Mouse (Mus musculus) hindbrain, embryonic 12.5 days (tissue): Measurements from ENCODE around the gene St3gal4. TPM values are rescaled to one million over a fixed set of nuclear protein-coding genes. Genes with fewer than 3 reads are reported as not detected.
"Not testable (repeated sequence)": the region's sequence is repeated elsewhere in the genome, so short reads cannot be mapped to it uniquely, and the experiment has no call there.

Experiments used
- ATAC-seq: fragments of 200-750 bp; cut with Nextera tagmentation; 2 replicates; pipeline ENCODE4 v1.8.0; 2017; ENCODE audit warnings: moderate TSS enrichment; ENCODE audit not compliant: low FRiP score
- H3K27ac ChIP-seq: fragments of 300-500 bp; sonication (generic); 2 replicates; pipeline ENCODE4 v1.5.1; 2016; ENCODE audit warnings: mild to moderate bottlenecking
- H3K27me3 ChIP-seq: fragments of 300-500 bp; sonication (generic); 2 replicates; pipeline ENCODE4 v1.6.1; 2016; ENCODE audit warnings: mild to moderate bottlenecking
- H3K36me3 ChIP-seq: fragments of 300-500 bp; sonication (generic); 2 replicates; pipeline ENCODE4 v1.6.1; 2016; ENCODE audit warnings: mild to moderate bottlenecking
- H3K4me1 ChIP-seq: fragments of 300-500 bp; sonication (generic); 2 replicates; pipeline ENCODE4 v1.6.1; 2016
- H3K4me2 ChIP-seq: fragments of 300-500 bp; sonication (generic); replicated peaks from 2 replicates; pipeline ENCODE4 v1.6.1; 2016; ENCODE audit warnings: mild to moderate bottlenecking
- H3K4me3 ChIP-seq: fragments of 300-500 bp; sonication (generic); 2 replicates; pipeline ENCODE4 v1.5.1; 2016; ENCODE audit warnings: mild to moderate bottlenecking
- H3K9ac ChIP-seq: fragments of 300-500 bp; sonication (generic); 2 replicates; pipeline ENCODE4 v1.6.1; 2016; ENCODE audit warnings: mild to moderate bottlenecking, moderate library complexity
- H3K9me3 ChIP-seq: fragments of 300-500 bp; sonication (generic); replicated peaks from 2 replicates; pipeline ENCODE4 v1.6.1; 2016; ENCODE audit warnings: mild to moderate bottlenecking
- WGBS: fragments of 180-500 bp; shearing (Covaris S2); methylation state at CpG from one replicate; pipeline ENCODE4 v1.1.7; 2016; 5-methylcytosine and 5-hydroxymethylcytosine counted together
- polyA plus RNA-seq: library from polyadenylated mRNA; unstranded; fragments of >200 nt; fragmentation: Nextera tagmentation; extraction: Ambion mirVana; gene quantifications from 2 replicates; pipeline ENCODE4 v1.2.1, GENCODE M21; 2016

The St3gal4 gene
- polyA plus RNA-seq, 1 experiment from 2014 or later = 15.6 TPM

DNA sequence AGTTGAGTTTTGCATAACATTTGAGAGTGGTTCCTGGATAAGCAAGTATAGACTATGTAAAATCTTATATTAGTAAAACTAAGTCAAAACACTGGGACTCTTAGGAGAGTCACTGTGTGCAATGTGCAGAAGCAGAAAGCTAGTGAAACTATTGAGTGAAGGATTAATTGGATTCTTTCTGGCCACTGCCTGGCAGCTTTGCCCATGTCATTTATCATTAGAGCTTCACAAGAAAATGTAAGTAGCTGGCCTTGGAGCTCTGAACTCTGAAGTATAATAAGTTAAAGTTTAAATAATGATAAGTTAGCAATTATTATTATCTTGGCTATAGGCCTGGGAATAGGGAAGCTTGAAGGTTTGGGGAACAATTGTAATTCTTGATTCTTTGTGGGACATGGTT, 29.8 kb upstream of the St3gal4 start:
- H3K4me2 ChIP-seq, H3K27me3 ChIP-seq, H3K4me3 ChIP-seq, H3K9me3 ChIP-seq, ATAC-seq, H3K27ac ChIP-seq, H3K9ac ChIP-seq, H3K4me1 ChIP-seq, H3K36me3 ChIP-seq: not testable (repeated sequence)

DNA sequence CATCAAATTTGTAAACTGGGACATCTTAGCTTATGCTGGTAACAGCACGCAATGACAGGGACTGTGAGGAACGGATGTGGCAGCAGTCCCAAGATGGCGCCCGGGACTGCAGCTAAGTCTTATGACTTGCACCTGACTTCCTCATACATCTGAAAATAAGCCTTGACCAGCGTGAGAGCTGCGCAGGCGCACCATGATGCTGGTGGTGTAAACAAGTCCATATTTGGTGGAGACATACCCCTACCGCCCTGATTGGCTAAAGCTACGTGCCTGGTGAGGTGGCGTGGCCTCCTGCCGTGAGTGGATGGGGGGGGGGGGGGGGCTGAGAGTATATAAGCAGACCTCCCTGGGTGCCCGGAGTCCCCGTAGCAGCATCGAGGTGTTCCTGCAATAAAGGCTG, 28.2 kb upstream of the St3gal4 start:
- not testable (repeated sequence) for ATAC-seq, H3K4me2 ChIP-seq, H3K36me3 ChIP-seq, H3K27ac ChIP-seq, H3K4me1 ChIP-seq, H3K9me3 ChIP-seq, H3K9ac ChIP-seq, H3K4me3 ChIP-seq, H3K27me3 ChIP-seq
- 93% methylated on average over 14 of the region's 14 CpGs for WGBS

DNA sequence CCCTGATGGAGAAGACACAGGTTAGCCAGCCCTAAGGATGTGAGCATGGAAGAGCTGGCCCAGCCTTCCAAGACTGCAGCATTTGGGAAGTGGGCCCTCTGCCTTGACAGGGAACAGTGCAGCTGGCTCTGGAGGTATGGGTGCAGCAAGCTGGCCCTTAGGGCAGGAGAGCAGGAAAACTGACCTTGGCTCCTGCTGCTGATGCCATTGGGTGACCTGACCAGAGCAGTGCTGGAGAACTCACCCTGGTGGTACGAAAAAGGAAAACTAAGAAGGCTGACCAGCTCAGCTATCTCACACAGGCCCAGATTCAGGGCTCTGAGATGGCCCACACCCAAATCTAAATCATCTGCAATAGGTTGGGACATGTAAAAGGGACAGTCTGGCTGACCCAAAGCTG, 26.8 kb upstream of the St3gal4 start:
- H3K4me3 ChIP-seq = no peak overlapping the region
- ATAC-seq = no peak
- WGBS = 93% methylated on average over 1 of the region's 1 CpGs

DNA sequence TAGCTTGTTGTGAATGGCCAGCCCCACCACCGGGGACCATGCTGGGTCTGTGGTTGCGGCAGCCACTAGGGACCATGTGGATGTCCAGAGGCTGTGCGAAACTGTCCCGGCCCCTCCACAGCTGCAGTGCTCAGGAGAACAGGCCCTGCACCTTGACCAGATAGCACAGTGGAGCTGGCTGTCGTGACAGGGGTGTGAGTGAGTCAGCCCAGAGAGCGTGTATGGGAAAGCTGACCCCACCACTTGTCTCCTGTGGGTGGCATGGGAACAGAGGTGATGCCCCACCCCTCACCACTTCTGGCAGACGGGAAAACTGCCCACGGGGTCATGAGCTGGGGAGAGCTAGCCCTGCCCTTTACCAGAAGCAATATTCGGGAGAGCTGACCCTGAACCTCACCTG, 26.1 kb upstream of the St3gal4 start:
- H3K9me3 ChIP-seq = no peaks in the 10 kb centered on the region
- H3K4me3 ChIP-seq = no peak overlapping the region
- H3K9ac ChIP-seq = no peak overlapping the region
- H3K36me3 ChIP-seq = no peaks in the 10 kb centered on the region
- no peaks in the 10 kb centered on the region; the same call in 1 of the 2 replicates for H3K4me1 ChIP-seq
- no peak for ATAC-seq
- H3K27me3 ChIP-seq = no peaks in the 10 kb centered on the region
- no peak overlapping the region for H3K4me2 ChIP-seq
- WGBS = 88% methylated on average over 9 of the region's 9 CpGs
- no peak overlapping the region for H3K27ac ChIP-seq

More for the DNA sequence above, 26.8 kb upstream of the St3gal4 start:
- Histone ChIP-seq H3K4me2 (no peak overlapping the region), H3K4me1 (no peaks in the 10 kb centered on the region; the same call in 1 of the 2 replicates), H3K9ac (no peak overlapping the region), H3K27me3 (no peaks in the 10 kb centered on the region), H3K27ac (no peak overlapping the region), H3K36me3 (no peaks in the 10 kb centered on the region), H3K9me3 (no peaks in the 10 kb centered on the region)

DNA sequence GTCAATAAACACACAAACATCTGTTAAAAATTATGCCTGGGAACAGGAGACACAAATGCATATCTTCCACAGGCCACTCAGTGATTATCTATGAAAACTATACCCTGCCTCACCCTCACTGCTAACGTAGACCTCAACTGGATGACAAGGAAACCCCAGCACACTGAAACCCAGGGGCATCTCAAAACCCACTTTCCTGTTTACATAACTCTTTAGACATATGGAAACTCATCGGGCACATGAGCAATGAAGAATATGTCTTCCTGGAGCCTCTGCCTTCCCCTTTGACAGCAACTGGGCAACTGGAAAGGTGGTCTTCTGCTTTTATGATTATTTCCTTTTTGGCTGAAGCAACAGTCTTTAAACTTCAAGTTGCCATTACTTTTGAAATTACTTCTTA, 23.2 kb upstream of the St3gal4 start:
- WGBS = 81% methylated on average over 2 of the region's 2 CpGs

DNA sequence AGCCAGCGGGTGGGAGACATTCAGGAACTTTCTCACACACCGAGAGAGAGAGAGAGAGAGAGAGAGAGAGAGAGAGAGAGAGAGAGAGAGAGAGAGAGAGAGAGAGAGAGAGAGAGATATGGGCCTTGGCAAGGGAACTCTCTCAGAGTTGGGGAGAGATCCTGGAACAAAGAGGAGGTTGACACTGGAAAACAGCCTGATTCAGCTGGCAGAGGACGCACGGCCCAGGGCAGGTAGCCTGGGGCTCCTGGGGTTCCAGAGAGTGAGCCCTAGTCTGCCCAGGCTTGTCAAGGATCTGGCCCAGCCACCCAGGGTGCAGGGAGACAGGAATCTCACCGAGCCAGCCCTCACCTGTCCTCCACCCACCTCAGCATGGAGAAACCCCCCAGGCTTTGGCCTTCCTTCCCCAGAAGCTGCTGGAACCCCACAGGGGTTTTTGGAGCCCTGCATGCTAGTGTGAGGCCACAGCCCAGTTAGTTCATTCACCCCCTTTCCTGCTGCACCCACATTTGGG, 20.2 kb upstream of the St3gal4 start:
- Histone ChIP-seq H3K9ac (no peak overlapping the region), H3K4me1 (no peaks in the 10 kb centered on the region; the same call in 1 of the 2 replicates), H3K4me3 (no peak overlapping the region), H3K4me2 (no peak overlapping the region), H3K9me3 (no peaks in the 10 kb centered on the region), H3K27ac (no peak overlapping the region), H3K36me3 (no peaks in the 10 kb centered on the region), H3K27me3 (no peaks in the 10 kb centered on the region)
- WGBS = 73% methylated on average over 5 of the region's 5 CpGs
- no peak for ATAC-seq

More for the DNA sequence above, 23.2 kb upstream of the St3gal4 start:
- no peak for ATAC-seq
- Histone ChIP-seq H3K36me3 (no peaks in the 10 kb centered on the region), H3K4me2 (no peak overlapping the region), H3K27ac (no peak overlapping the region), H3K27me3 (no peaks in the 10 kb centered on the region), H3K4me3 (no peak overlapping the region), H3K4me1 (no peaks in the 10 kb centered on the region; the same call in 1 of the 2 replicates), H3K9me3 (no peaks in the 10 kb centered on the region), H3K9ac (no peak overlapping the region)

DNA sequence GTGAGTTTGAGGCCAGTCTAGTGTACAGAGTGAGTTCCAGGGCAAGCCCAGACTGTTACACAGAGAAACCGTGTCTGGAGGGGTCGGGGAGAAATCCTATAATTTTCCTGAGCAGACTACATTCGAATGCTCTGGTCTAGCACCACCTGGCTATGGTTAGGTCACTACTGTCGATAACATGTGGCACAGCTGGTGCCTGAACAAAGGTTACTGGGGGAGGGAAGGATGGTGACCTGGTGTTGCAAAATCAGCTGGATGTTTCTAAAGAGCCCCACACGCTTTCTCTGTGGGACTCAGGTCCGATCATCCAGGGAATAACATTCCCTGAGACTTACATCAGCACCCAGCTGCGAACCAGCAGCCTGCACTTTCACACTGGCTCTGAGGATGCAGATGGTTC, 19.0 kb upstream of the St3gal4 start:
- WGBS = 79% methylated on average over 7 of the region's 7 CpGs
- no peak for ATAC-seq
- no peak overlapping the region for H3K4me3 ChIP-seq
- H3K9ac ChIP-seq = no peak overlapping the region
- H3K27me3 ChIP-seq = no peaks in the 10 kb centered on the region
- no peaks in the 10 kb centered on the region for H3K36me3 ChIP-seq
- no peaks in the 10 kb centered on the region for H3K9me3 ChIP-seq
- H3K4me2 ChIP-seq = no peak overlapping the region
- H3K27ac ChIP-seq = no peak overlapping the region
- H3K4me1 ChIP-seq = no peaks in the 10 kb centered on the region; the same call in 1 of the 2 replicates

DNA sequence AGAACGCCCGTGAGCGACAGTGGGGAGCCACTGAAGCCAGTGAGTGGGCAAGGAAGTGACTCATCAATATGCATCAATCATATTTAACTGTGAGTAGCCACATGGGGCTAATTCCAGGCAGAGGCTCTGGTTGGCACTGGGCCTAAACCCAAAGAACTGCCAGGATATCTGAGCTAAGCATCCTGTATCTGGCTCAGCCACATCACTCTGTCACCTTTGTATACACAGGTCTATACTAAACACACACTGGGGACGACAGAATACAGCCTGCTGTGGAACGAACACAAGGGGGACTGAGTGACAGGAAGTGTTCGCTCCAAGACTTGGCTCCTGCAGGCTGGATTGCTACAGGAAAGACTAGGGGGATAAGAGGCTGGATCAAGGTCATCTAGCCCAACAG, 16.5 kb upstream of the St3gal4 start:
- Histone ChIP-seq H3K4me1 (no peaks in the 10 kb centered on the region; the same call in 1 of the 2 replicates), H3K4me3 (no peak overlapping the region), H3K36me3 (no peaks in the 10 kb centered on the region), H3K27ac (no peak overlapping the region), H3K9me3 (no peaks in the 10 kb centered on the region), H3K27me3 (no peaks in the 10 kb centered on the region), H3K9ac (no peak overlapping the region), H3K4me2 (no peak overlapping the region)
- WGBS = 75% methylated on average over 6 of the region's 6 CpGs
- ATAC-seq = no peak

DNA sequence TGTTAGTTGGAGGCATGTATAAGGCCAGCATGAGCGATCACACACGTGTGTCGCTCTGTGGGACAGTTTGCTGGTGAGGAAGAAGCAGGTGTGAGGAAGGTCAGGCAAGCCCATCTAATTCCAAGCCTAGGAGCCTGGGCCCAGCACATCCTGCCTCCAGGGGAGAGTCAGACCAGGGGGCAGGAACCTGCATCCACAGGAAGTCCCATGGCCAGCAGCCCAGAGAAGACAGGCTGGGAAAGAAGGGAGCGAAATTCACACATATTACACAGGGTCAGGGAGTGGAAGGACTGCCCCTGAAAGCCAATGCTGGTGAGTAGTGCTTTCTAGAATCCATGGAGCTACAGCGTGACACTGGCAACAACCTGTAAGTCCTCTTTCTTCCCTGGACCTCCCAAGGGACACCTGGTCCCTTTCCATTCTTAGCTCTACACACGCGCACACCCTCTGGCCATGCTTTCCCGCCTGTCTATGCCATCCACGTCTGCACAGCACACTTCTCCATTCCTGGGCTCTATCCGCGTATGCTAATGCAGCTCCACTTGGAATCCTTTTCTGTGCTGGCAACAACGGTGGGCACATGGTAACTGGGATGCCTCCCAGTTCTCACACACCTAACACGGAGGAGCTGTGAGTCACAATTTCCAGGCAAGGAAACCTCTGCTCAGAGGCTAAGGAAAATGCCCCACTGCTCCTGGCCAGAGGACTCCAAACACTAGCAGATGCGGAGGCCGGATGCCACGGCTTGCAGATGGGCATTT, 12.7 kb upstream of the St3gal4 start:
- ATAC-seq = no peak
- WGBS = 92% methylated on average over 16 of the region's 16 CpGs

DNA sequence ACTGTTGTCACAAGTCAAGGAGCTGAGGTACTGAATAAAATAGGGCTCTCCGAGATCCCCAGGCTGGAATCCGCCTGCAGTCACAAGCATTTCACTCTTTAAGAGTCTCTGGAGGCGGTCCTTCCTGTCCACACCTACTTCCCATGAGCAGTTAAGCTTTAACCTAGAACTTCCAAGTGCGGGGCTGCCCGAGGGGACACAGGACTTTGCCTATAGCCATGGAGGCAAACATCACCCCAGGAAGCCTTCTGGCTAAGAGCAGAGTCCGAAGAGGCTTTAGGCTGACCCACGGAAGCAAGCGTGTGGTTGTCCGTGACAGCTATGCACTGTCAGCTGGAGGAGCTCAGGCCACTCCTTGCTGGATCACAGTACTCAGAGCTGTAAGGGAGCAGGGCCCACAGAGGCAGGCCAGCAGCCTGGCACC, 9.9 kb upstream of the St3gal4 start:
- no peaks in the 10 kb centered on the region for H3K27me3 ChIP-seq
- H3K4me1 ChIP-seq = no peaks in the 10 kb centered on the region
- no peak overlapping the region for H3K9ac ChIP-seq
- H3K4me3 ChIP-seq = no peak overlapping the region
- 90% methylated on average over 9 of the region's 9 CpGs for WGBS
- H3K9me3 ChIP-seq = no peaks in the 10 kb centered on the region
- ATAC-seq = no peak
- no peak overlapping the region for H3K4me2 ChIP-seq
- H3K36me3 ChIP-seq = peaks cover 32% of the 10 kb centered on the region
- H3K27ac ChIP-seq = no peak overlapping the region

More for the DNA sequence above, 12.7 kb upstream of the St3gal4 start:
- Histone ChIP-seq H3K4me2 (no peak overlapping the region), H3K9ac (no peak overlapping the region), H3K4me1 (no peaks in the 10 kb centered on the region), H3K36me3 (peaks cover 17% of the 10 kb centered on the region), H3K9me3 (no peaks in the 10 kb centered on the region), H3K4me3 (no peak overlapping the region), H3K27ac (no peak overlapping the region), H3K27me3 (no peaks in the 10 kb centered on the region)

DNA sequence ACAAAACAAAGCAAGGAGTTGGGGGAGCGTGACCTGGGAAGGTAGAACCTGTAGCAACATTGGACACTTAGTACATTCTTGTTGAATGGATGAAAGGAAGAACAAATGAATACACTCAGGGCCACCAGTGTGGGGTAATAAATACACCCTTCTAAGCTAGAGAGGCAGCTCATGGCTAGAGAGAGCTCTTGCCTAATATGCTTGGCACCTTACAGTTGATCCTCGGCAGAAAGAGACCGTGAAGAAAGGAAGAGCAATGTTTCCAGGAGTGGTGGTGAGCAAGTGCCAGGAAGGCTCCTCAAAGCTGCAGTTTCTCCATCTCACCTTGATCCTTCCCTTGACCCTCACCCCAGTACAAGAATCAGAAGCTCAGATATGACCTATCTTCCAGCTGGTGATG, 9.5 kb upstream of the St3gal4 start:
- Histone ChIP-seq H3K27me3 (no peaks in the 10 kb centered on the region), H3K36me3 (peaks cover 33% of the 10 kb centered on the region), H3K4me3 (no peak overlapping the region), H3K27ac (no peak overlapping the region), H3K9me3 (no peaks in the 10 kb centered on the region), H3K9ac (no peak overlapping the region), H3K4me1 (no peaks in the 10 kb centered on the region), H3K4me2 (no peak overlapping the region)
- WGBS = 97% methylated on average over 3 of the region's 3 CpGs
- ATAC-seq = no peak

DNA sequence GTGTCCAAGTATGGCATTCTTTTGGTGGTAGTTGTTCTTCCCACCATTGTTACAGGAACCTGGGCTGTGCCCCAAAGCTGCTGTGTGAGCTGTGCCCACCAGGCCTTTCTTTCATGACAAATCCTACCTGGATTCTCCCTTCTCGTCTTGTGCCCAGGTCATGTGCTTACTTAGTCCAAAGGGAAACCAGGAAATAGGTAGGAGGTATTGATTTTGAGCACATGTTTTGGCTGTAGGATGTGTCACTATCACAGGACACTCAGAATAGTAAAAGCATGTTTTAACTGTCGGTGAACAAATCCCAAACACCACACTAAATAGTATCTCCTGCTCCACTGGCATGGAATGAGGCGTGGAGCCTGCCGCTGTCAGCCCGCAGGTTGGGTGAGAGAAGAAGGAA, 8.5 kb upstream of the St3gal4 start:
- no peak for ATAC-seq
- no peak overlapping the region for H3K27ac ChIP-seq
- H3K9ac ChIP-seq = no peak overlapping the region
- no peaks in the 10 kb centered on the region for H3K4me1 ChIP-seq
- peaks cover 33% of the 10 kb centered on the region for H3K36me3 ChIP-seq
- H3K4me2 ChIP-seq = no peak overlapping the region
- no peaks in the 10 kb centered on the region for H3K9me3 ChIP-seq
- 97% methylated on average over 5 of the region's 5 CpGs for WGBS
- no peak overlapping the region for H3K4me3 ChIP-seq
- H3K27me3 ChIP-seq = no peaks in the 10 kb centered on the region

DNA sequence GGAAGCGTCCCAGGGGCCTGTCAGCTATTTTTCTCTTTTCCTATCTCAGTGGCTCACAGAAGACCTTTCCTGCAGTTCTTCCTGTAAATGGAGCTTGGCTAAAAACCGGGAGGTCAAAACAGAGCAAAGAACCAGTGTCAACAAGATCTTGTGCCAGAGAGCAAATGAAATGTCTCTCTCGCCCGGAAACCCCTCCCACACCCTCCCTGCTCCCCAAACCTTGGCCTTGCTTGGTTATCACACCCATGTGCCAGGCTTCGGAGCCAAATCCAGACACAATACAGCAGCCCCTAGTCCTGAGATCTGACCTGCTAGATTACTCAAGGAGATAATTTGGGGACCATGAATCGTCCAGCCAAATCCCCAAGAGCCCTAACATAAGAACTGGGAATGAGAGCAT, 8.1 kb upstream of the St3gal4 start:
- H3K9me3 ChIP-seq = no peaks in the 10 kb centered on the region
- H3K9ac ChIP-seq = no peak overlapping the region
- peaks cover 33% of the 10 kb centered on the region for H3K36me3 ChIP-seq
- no peak overlapping the region for H3K4me3 ChIP-seq
- no peak overlapping the region for H3K4me2 ChIP-seq
- ATAC-seq = no peak
- H3K27me3 ChIP-seq = no peaks in the 10 kb centered on the region
- no peak overlapping the region; the same call in 1 of the 2 replicates for H3K27ac ChIP-seq
- WGBS = 87% methylated on average over 6 of the region's 6 CpGs
- H3K4me1 ChIP-seq = no peaks in the 10 kb centered on the region
